Mouse (Mus musculus) E14TG2a.4 (cell line): ENCODE measurements at regions not wholly inside any gene's neighbourhood (a gene's known extent, or its start where the extent isn't known, plus 50 kb on each side); places are given as distances from the start of the nearest gene placed in this dataset.
"Not testable (repeated sequence)": the region's sequence is repeated elsewhere in the genome, so short reads cannot be mapped to it uniquely, and the experiment has no call there.

Experiments
- CTCF ChIP-seq: conservative IDR thresholded peaks from 2 replicates; pipeline ENCODE4 v1.5.1; 2014; ENCODE audit warnings: low read length
- NANOG ChIP-seq: IDR thresholded peaks from 2 replicates; pipeline ENCODE4 v1.6.1; 2014; ENCODE audit warnings: borderline replicate concordance, low read length, mixed read lengths

DNA sequence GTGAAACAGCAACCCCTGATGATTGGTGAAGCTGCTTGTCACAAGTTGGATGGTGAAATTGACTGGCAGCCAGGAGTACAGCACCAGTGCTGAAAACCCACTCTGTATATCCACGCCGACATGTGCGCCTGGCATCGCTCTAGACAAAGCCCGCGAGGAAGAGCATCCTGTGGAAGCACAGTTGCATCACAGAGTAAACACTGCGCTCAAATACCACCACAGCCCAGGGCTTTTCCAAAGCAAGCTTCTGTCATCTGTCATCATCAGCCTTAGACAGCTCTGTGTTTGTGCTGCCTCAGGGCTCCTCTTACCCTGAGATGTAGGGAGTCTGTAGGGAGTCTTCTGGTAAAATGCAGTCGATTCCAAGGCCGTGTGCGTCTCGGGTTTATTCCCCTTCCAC is 134.7 kb upstream of the Rasgrp1 start:
- not testable (repeated sequence) for TF ChIP-seq CTCF, NANOG
